Mouse (Mus musculus) E14TG2a.4 (cell line): ENCODE results near the gene Fam25c.

Source experiments
- CTCF ChIP-seq: conservative IDR thresholded peaks from 2 replicates; pipeline ENCODE4 v1.5.1; 2014; ENCODE audit warnings: low read length
- NANOG ChIP-seq: IDR thresholded peaks from 2 replicates; pipeline ENCODE4 v1.6.1; 2014; ENCODE audit warnings: borderline replicate concordance, low read length, mixed read lengths

DNA sequence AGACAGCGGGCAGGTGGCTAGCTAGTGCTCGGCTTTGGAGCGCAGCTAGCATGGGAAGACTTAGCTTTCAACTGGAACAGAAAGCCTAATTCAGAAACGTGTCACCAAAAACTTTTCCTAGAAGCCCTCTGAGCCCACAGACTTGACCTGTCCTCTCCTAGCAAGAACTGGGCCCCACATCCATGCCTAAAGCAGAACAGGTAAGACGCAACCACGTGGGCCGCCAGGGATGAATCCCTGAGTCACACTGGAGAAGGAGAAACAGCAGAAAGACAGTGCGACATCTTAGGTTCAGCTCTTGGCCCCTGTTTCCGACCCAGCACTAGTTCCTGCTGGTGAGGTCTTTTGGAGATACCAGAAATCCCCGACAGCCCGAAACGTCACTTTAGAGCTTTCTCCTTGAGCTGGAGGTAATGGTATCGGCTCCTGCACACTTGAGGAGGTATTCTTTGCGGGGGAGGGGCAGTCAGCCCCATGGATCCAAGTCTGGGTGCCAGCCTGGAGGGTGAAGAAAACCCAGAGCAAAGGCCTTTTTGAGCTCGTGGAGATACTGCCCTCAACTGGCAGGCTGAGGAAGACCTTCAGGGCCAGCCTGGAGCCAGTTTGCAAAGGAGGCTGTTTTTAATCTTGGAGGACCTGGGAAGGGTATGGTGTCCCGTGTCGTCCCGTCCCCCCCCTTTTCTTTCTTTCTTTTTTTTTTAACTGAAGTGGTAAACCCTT lies 7.7 kb upstream of the Fam25c start:
- peak; percentile 38 for TF ChIP-seq CTCF
- TF ChIP-seq NANOG: no peak
